Mouse (Mus musculus) ES-Bruce4 (cell line): ENCODE results near the gene Sept9. TPM values are rescaled to one million over a fixed set of nuclear protein-coding genes. Genes with fewer than 3 reads are reported as not detected.

Source experiments
- H3K27ac ChIP-seq: 2 replicates; pipeline ENCODE4 v1.5.1; 2012; ENCODE audit warnings: low read length, inconsistent platforms; ENCODE audit not compliant: insufficient read depth
- H3K27me3 ChIP-seq: 2 replicates; pipeline ENCODE4 v1.6.1; 2012; ENCODE audit warnings: mild to moderate bottlenecking, low read length, inconsistent platforms; ENCODE audit not compliant: control insufficient read depth, poor library complexity, insufficient read depth, severe bottlenecking
- H3K36me3 ChIP-seq: 2 replicates; pipeline ENCODE4 v1.6.1; 2012; ENCODE audit warnings: inconsistent platforms, mild to moderate bottlenecking, low read length, moderate library complexity; ENCODE audit not compliant: control insufficient read depth, poor library complexity, insufficient read depth, severe bottlenecking
- H3K4me1 ChIP-seq: one replicate; pipeline ENCODE4 v1.8.1; 2011; ENCODE audit warnings: low read length; ENCODE audit not compliant: control insufficient read depth, insufficient read depth
- H3K4me3 ChIP-seq: 2 replicates; pipeline ENCODE4 v1.5.1; 2011; ENCODE audit warnings: low read depth, mild to moderate bottlenecking, low read length
- H3K9ac ChIP-seq: 2 replicates; pipeline ENCODE4 v1.6.1; 2012; ENCODE audit warnings: low read depth, mild to moderate bottlenecking, inconsistent platforms; ENCODE audit not compliant: poor library complexity, severe bottlenecking
- H3K9me3 ChIP-seq: replicated peaks from 2 replicates; pipeline ENCODE4 v1.6.1; 2012; ENCODE audit warnings: mild to moderate bottlenecking, low read length, inconsistent platforms; ENCODE audit not compliant: control insufficient read depth, poor library complexity, insufficient read depth, severe bottlenecking
- CTCF ChIP-seq: IDR thresholded peaks from one replicate; pipeline ENCODE4 v1.8.1; 2011; ENCODE audit warnings: low read depth, low read length
- EP300 ChIP-seq: IDR thresholded peaks from 2 replicates; pipeline ENCODE4 v1.6.1; 2011; ENCODE audit warnings: low read depth, low read length; ENCODE audit not compliant: insufficient read depth
- POLR2A ChIP-seq: IDR thresholded peaks from one replicate; pipeline ENCODE4 v1.8.1; 2011; ENCODE audit warnings: low read length; ENCODE audit not compliant: insufficient read depth
- polyA plus RNA-seq: library from polyadenylated mRNA; stranded (reverse); fragments of >200 nt; gene quantifications from 2 replicates; pipeline ENCODE4 v1.2.4, GENCODE M21; 2011; ENCODE audit warnings: low read depth; ENCODE audit not compliant: missing spikeins, insufficient read depth, insufficient read length

Sept9 gene
- polyA plus RNA-seq, 1 experiment: 123 TPM

DNA sequence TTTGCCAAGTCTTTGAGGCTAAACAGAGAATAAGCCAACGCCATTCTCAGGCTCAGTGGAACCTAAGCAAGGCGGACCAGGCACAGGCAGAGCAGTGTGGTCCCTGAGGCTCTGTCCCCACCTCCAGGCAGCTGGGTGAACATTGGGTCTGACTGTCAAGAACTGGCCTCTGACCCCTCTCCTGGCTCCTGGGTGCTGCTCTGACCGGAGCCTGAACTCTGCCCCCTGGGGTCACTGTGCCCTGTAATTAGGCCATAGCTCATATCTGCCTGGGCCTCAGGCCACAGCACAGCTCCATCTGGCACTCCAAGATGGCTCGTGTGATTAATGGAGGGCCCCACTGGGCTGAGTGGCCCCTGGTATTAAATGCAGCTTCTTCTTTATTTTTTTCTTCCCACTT, 80.5 kb downstream of the Sept9 start:
- TF ChIP-seq POLR2A: no peak
- TF ChIP-seq CTCF: no peak
- TF ChIP-seq EP300: no peak
- Histone ChIP-seq H3K36me3 (no peaks in the 10 kb centered on the region), H3K27me3 (no peaks in the 10 kb centered on the region), H3K4me1 (peaks cover 4% of the 10 kb centered on the region), H3K9me3 (no peaks in the 10 kb centered on the region), H3K4me3 (no peak overlapping the region), H3K27ac (no peak overlapping the region), H3K9ac (no peak overlapping the region)

- H3K27ac ChIP-seq: no peak overlapping the region
- no peak overlapping the region for H3K4me3 ChIP-seq
- H3K36me3 ChIP-seq: no peaks in the 10 kb centered on the region
- no peaks in the 10 kb centered on the region for H3K9me3 ChIP-seq
- no peaks in the 10 kb centered on the region for H3K27me3 ChIP-seq
- peaks cover 2% of the 10 kb centered on the region for H3K4me1 ChIP-seq
- no peak for TF ChIP-seq EP300
- TF ChIP-seq POLR2A: no peak
- TF ChIP-seq CTCF: no peak
- no peak overlapping the region for H3K9ac ChIP-seq
Measured at GRCm38 (mm10) chr11:117283048-117283888, 83.8 kb downstream of the Sept9 start.

GRCm38 (mm10) chr11:117283889-117284450, 84.5 kb downstream of the Sept9 start:
- Histone ChIP-seq H3K9me3 (no peaks in the 10 kb centered on the region), H3K36me3 (no peaks in the 10 kb centered on the region), H3K27ac (no peak overlapping the region), H3K4me1 (peaks cover 2% of the 10 kb centered on the region), H3K9ac (no peak overlapping the region), H3K27me3 (no peaks in the 10 kb centered on the region), H3K4me3 (no peak overlapping the region)
- TF ChIP-seq POLR2A: no peak
- TF ChIP-seq CTCF: no peak
- TF ChIP-seq EP300: no peak

GRCm38 (mm10) chr11:117284721-117285605, 85.5 kb downstream of the Sept9 start:
- no peaks in the 10 kb centered on the region for H3K36me3 ChIP-seq

DNA sequence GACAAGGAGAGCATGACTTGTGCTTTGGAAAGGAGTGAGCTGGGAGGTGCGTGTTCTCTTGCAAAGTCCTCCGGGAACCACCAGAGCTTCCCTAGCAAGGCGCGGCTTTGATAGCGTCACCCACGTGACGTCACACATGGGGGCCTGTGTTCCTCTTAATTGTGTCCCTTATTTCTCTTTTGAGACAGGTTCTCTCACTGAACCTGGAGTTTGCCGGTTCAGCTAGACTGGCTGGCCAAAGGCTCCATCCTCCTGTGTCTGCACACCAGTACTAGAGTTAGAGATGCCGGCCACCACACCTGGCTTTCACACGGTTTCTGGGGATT, 86.1 kb downstream of the Sept9 start:
- Histone ChIP-seq H3K27me3 (no peaks in the 10 kb centered on the region), H3K4me1 (peaks cover 2% of the 10 kb centered on the region), H3K9me3 (no peaks in the 10 kb centered on the region), H3K36me3 (no peaks in the 10 kb centered on the region), H3K27ac (no peak overlapping the region), H3K4me3 (peak overlapping the region; percentile 19; the same call in 1 of the 2 replicates), H3K9ac (no peak overlapping the region)
- no peak for TF ChIP-seq CTCF
- TF ChIP-seq EP300: no peak
- no peak for TF ChIP-seq POLR2A

More at GRCm38 (mm10) chr11:117284721-117285605, 85.5 kb downstream of the Sept9 start:
- Histone ChIP-seq H3K4me3 (peak overlapping the region; percentile 19; the same call in 1 of the 2 replicates), H3K9ac (no peak overlapping the region), H3K27me3 (no peaks in the 10 kb centered on the region), H3K4me1 (peaks cover 2% of the 10 kb centered on the region), H3K9me3 (no peaks in the 10 kb centered on the region), H3K27ac (no peak overlapping the region)
- no peak for TF ChIP-seq CTCF
- TF ChIP-seq EP300: no peak
- no peak for TF ChIP-seq POLR2A

GRCm38 (mm10) chr11:117287792-117288191, 88.3 kb downstream of the Sept9 start:
- Histone ChIP-seq H3K9me3 (no peaks in the 10 kb centered on the region), H3K36me3 (no peaks in the 10 kb centered on the region), H3K9ac (no peak overlapping the region), H3K27ac (no peak overlapping the region), H3K4me3 (no peak overlapping the region), H3K27me3 (no peaks in the 10 kb centered on the region), H3K4me1 (peaks cover 7% of the 10 kb centered on the region)
- TF ChIP-seq EP300 (no peak), CTCF (no peak), POLR2A (no peak)
